Mouse (Mus musculus) ovary, postnatal 14 days (tissue): Measurements from ENCODE around the gene 2810408A11Rik.
"Not testable (repeated sequence)": the region's sequence is repeated elsewhere in the genome, so short reads cannot be mapped to it uniquely, and the experiment has no call there.

ENCODE experiments used
- DNase-seq: peaks from one replicate; pipeline ENCODE4 v3.0.0; 2022; ENCODE audit warnings: low spot score

Gene 2810408A11Rik

DNA sequence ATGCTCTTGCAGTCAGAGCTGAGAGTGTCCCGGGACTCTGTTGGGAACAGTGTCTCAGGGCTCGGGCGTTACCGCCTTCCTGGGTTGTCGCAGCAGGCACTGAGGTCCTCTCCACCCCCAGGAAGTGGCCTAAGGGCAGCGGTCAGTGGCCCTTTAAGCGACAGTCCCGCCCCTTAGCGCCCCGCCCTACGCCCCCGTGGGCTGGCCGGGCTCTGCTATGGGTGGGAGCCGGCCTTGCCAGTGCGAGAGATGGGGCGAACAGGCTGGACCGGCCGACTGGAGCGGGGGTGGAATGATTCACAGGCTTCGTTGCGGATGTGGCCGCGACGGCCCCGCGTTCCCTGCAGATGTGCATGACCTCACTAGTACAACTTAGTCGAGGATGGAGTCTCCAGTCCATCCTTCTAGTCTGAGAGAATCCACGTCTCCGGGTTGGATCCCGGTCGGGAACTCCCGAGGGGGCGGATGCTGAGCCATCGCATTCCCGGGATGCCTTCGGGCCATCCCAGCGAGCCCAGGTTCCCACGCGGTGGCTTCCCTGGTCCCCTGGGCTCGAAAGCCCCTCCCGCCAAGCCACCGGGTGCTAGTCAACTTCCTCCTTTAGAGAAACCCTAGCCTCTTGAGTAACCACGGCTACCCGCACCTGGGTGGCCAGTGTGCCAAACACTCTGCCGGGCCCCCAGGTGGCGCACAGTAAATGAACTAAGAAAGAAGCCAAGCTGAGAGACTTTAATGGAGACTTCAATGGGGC lies 19.8 kb downstream of the 2810408A11Rik start, which contains the start of gene Kctd11:
Kctd11 (minus strand) TSS at position 554 of the 751 bp plus-strand sequence.
- DNase-seq, result peak; percentile 78

- DNase-seq, result peak; percentile 62
Measured at GRCm38 (mm10) chr11:69880506-69880852, 20.3 kb downstream of the 2810408A11Rik start.

DNA sequence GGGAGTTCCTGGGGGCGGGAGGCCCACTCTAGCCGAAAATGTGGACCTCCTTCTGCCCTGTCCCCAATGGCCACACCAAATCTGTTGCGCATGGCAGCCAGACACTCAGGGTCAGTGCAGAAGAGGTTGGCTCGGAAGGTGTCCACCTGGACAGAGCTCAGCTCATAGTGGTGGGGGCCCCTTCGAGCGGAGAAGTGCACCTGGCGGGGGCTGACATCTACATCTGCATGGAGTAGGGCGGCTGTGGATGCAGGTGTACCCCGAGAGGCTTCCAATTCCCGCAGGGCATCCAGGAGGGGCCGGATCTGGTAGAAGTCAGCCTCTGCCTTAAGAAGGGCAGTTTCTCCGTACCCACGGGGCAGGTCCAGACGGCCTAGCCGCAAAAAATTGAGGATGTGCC lies 21.1 kb downstream of the 2810408A11Rik start:
- DNase-seq, result no peak

GRCm38 (mm10) chr11:69878952-69879351 lies 21.8 kb downstream of the 2810408A11Rik start:
- no peak for DNase-seq

GRCm38 (mm10) chr11:69878399-69878798 lies 22.4 kb downstream of the 2810408A11Rik start:
- no peak for DNase-seq

- no peak for DNase-seq
Measured at GRCm38 (mm10) chr11:69877878-69878277, 22.9 kb downstream of the 2810408A11Rik start, which contains the start of gene Tmem95. Gene Tmem95, minus strand, starts transcription at chr11:69878018.

DNA sequence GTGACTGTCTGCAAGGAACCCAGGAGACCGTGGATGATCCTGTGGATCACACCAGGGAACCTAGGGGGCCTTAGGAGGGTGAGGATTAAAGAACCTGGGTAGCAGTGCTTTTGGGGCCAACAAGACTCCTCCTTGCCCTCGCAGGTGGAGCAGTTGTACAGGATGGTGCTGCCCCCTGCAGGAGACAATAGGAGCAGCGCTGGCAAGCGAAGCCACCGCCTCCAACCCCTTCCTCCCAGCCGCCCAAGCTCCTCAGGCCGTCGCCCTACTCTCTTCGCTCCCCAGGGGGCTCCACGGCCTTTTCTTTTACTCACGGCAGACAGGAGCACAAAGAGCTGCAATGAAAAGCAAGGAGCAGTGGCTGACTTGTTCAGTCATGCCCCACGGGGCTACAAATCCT lies 23.9 kb downstream of the 2810408A11Rik start:
- DNase-seq, result peak; percentile 87

DNA sequence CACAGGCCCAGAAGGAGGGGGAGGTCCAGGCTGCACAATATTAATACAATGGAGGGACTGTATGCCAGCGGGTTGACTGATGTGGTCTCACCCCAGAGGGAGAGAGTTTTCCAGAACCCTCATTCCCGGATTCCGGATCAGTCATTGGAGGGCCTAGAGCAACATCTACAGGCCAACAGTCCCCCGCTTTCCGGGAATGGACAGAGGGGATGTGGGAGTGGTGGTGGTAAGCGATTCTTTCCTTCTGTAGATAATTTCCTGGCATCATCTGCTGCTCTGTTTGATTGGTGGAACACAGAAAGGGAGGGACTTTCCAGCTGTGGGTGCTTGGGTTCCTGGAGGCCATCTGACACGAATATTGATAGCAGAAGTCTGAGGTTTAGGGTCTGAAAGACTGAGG lies 24.6 kb downstream of the 2810408A11Rik start:
- no peak for DNase-seq

GRCm38 (mm10) chr11:69872451-69872850 lies 28.3 kb downstream of the 2810408A11Rik start:
- no peak for DNase-seq

DNA sequence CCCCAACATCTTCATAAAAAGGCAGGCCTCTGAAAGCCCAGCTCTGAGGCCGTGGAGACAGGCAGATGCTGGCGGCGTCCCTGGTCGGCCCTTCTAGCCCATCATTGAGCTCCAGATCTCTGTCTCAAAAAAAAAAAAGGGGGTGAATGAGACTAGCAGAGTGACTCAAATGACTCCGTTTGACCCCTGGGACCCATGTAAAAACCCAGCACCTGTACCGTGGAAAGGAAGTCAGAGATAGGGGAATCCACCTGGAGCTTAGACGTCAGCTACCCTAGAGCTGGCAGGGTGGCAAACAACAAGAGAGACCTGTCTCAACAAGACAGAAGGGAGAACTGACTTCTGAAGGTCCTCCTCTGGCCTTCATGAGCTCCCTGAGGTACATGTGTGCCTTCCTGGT lies 29.0 kb downstream of the 2810408A11Rik start:
- DNase-seq, result no peak

- no peak for DNase-seq
Measured at GRCm38 (mm10) chr11:69870289-69871069, 30.3 kb downstream of the 2810408A11Rik start.

DNA sequence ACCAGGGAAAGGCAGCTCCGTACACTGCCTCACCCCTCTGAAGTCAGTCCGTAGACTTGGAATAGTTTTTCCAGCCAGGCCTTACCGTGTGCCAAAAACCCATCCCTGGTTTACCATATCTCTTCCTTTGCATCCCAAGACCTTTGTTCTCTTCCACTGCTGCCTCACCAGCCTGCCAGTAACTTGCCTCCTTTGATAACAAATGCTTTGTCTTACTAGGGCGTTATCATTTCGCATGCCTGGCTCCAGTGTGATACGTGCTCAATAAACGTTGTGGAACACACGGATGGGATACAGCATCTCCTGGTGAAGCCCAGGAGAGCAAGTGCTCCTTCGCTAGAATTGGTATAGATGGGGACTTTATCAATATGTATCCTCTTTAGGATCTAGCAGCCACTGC lies 33.5 kb downstream of the 2810408A11Rik start:
- DNase-seq, result no peak

- DNase-seq, result no peak
Measured at GRCm38 (mm10) chr11:69865561-69865960, 35.2 kb downstream of the 2810408A11Rik start.

DNA sequence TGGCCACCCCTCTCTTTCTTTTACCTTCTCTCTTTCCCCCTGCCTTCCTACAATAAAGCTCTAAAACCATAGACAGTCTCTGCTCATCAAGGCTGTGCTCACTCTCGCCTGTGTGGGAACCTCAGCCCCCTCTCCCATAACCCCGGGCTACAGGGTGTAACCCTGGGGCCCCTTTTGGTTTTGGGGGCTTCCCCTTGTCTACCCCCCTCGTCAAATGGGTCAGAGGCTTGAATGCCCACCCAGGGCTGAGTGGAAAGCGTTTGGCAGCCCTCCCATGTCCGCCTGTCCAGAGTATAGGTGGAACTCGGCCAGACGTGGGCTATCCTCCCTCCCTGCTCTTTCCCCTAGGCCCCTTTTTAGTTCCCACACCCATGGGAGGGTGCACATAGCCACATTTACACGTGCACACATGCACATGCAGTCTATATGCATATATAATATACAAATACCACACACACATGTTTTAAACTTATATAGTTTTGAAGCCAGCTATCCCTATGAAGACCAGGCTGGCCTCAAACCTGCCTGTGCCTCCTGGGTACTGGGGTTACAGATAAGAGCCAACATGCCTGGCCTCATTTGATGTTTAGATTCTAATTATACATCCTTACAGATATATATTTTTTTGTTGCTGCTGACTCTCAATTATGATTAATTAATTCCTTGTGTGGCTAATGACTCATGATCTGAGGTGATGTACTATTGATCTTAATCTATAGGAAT lies 36.5 kb downstream of the 2810408A11Rik start:
- no peak for DNase-seq

DNA sequence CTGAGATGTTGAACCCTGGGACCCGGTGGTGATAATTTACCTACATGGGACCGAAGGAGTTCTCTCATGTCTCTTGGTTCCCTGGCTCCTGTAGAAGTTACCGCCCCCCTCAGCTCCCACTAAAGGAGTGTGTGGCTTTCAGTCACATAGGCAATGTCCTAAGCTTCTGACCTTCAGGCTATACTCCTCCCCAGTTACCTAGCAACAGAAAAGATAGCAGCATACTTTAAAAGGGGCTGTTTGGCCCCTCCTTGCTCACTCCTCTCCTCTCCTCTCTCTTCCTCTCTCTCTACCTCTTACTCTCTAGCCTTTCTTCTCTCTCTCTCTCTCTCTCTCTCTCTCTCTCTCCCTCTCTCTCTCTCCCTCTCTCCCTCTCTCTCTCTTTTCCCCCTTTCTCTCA lies 37.1 kb downstream of the 2810408A11Rik start:
- not testable (repeated sequence) for DNase-seq

GRCm38 (mm10) chr11:69858113-69858998 lies 42.4 kb downstream of the 2810408A11Rik start, which contains the start of gene Tnk1:
Gene Tnk1, minus strand, starts transcription at chr11:69858730.
- DNase-seq, result no peak

DNA sequence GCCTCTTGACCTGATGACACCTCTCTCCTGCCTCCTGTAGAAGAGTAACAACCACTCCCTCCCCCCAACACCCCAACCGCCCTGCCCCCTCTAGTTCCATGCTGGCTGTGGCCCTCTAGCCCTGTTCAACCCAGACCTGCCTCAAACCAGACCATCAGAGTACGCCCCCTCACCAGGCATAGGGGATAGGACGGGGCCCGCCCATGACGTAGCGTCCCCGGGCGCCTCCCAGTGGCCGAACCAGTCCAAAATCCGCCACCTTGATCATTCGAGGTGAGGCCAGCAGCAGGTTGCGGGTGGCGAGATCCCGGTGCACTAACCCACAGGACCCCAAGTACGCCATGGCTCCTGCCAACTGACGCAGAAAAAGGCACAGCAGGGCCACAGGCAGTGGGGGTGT lies 45.4 kb downstream of the 2810408A11Rik start:
- no peak for DNase-seq

- no peak for DNase-seq
Measured at GRCm38 (mm10) chr11:69854680-69855079, 46.1 kb downstream of the 2810408A11Rik start.

DNA sequence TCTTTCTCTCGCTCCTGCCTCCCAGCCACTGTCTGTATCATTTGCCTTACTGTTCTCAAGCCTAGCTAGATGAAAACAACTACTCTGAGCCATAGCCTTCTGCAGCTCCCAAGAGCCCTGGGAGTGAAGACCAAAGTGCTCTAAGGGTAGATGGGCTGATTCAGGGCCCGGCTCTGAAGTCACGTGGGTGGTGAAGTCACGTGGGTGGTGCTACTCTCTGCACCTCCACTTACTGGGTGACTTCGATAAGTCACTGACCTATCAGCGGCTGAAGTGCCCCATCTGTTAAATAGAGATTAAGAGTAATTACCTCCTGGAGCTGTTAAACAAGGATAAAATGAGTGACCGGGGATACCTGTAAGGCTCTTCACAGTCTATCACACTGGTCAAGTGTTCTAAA lies 46.8 kb downstream of the 2810408A11Rik start:
- no peak for DNase-seq

- DNase-seq, result no peak
Measured at GRCm38 (mm10) chr11:69850754-69851153, 50.0 kb downstream of the 2810408A11Rik start.

GRCm38 (mm10) chr11:69849884-69850283 lies 50.9 kb downstream of the 2810408A11Rik start:
- no peak for DNase-seq
